In genomic region chr4:83284768-83285350, GRCm38 (mm10) we compare ENCODE assay signal across 8 mouse cellular contexts. TPM values are rescaled to one million over a fixed set of nuclear protein-coding genes. Genes with fewer than 3 reads are reported as not detected.
DNase-seq lines count a peak whose midpoint lies in the region; ATAC-seq lines count a peak whose summit lies in the region.

No protein-coding gene starts in this region.

- WGBS in heart, embryonic 15.5 days: 2% methylated on average over 12 of the region's 12 CpGs
- WGBS in stomach, embryonic 15.5 days: 3% methylated on average over 12 of the region's 12 CpGs

- no peak for ATAC-seq in heart, embryonic 15.5 days (replicated peaks; ENCODE audit: insufficient number of reproducible peaks, insufficient read depth, low FRiP score, low read depth)
- peak; percentile 7; the same call in 1 of the 2 replicates for ATAC-seq in stomach, embryonic 15.5 days (ENCODE audit: insufficient read depth, low FRiP score, low read depth)

- H3K36me3 ChIP-seq in heart, embryonic 15.5 days: no peaks in the 10 kb centered on the region
- H3K36me3 ChIP-seq in stomach, embryonic 15.5 days: no peaks in the 10 kb centered on the region

- no peaks in the 10 kb centered on the region for H3K27me3 ChIP-seq in heart, embryonic 15.5 days
- no peaks in the 10 kb centered on the region for H3K27me3 ChIP-seq in stomach, embryonic 15.5 days (replicated peaks)

- H3K9ac ChIP-seq in heart, embryonic 15.5 days: peak overlapping the region; percentile 47
- H3K9ac ChIP-seq in stomach, embryonic 15.5 days: no peak overlapping the region

- DNase-seq in kidney, adult 18-20 months: peak; percentile 21
- DNase-seq in kidney, adult 11 months: no peak
- peak; percentile 66 for DNase-seq in embryo, embryonic 10 days (ENCODE audit: low spot score)
- peak; percentile 42 to 52 for DNase-seq in layer of hippocampus, postnatal 10 days (ENCODE audit: low spot score in 2 of 2)
- DNase-seq in mesoderm, embryonic 11.5 days (ENCODE audit: low read depth, low spot score): peak; percentile 61
- DNase-seq in urinary bladder, postnatal 10 days (ENCODE audit: low spot score): no peak

- peak overlapping the region; percentile 79 for H3K4me2 ChIP-seq in heart, embryonic 15.5 days
- H3K4me2 ChIP-seq in stomach, embryonic 15.5 days: peak overlapping the region; percentile 69

- peaks cover 11% of the 10 kb centered on the region for H3K4me1 ChIP-seq in heart, embryonic 15.5 days (replicated peaks)
- H3K4me1 ChIP-seq in stomach, embryonic 15.5 days: 0 out of 2 replicates have a peak, but pooled peaks cover 7% of the 10 kb centered on the region

- peak overlapping the region; percentile 51 for H3K4me3 ChIP-seq in heart, embryonic 15.5 days
- peak overlapping the region; percentile 34 for H3K4me3 ChIP-seq in stomach, embryonic 15.5 days (replicated peaks)

- H3K27ac ChIP-seq in heart, embryonic 15.5 days: peak overlapping the region; percentile 50
- H3K27ac ChIP-seq in stomach, embryonic 15.5 days: no peak overlapping the region

- H3K9me3 ChIP-seq in heart, embryonic 15.5 days (replicated peaks): no peaks in the 10 kb centered on the region
- no peaks in the 10 kb centered on the region for H3K9me3 ChIP-seq in stomach, embryonic 15.5 days

RNA-seq across cellular contexts. Expression of gene Ttc39b, which starts 39.2 kb away (rescaled TPM):
- polyA plus RNA-seq in heart, embryonic 15.5 days (2015; fragmentation: Nextera tagmentation; extraction: Ambion mirVana): 1.8 and 2.0 TPM in 2 replicates
- 10 to 100 TPM; 26.1 to 28.9 TPM for total RNA-seq in layer of hippocampus, postnatal 10 days (2021)
- polyA plus RNA-seq in stomach, embryonic 15.5 days (2015; fragmentation: Nextera tagmentation; extraction: Ambion mirVana): 2.2 and 3.3 TPM in 2 replicates

Comparison
In these comparisons a context has a peak if more than half of its experiments do, and no peak if none do; other contexts are left out.
1. DNase-seq: peak in kidney, adult 18-20 months (single experiment), embryo, embryonic 10 days (single experiment), layer of hippocampus, postnatal 10 days (2 of 2) and mesoderm, embryonic 11.5 days (single experiment); none in kidney, adult 11 months (single experiment) and urinary bladder, postnatal 10 days (single experiment).